Mouse (Mus musculus) heart, embryonic 13.5 days (tissue): ENCODE measurements at regions not wholly inside any gene's neighbourhood (a gene's known extent, or its start where the extent isn't known, plus 50 kb on each side); places are given as distances from the start of the nearest gene placed in this dataset.

Source experiments
- ATAC-seq: fragments of 200-750 bp; cut with Nextera tagmentation; 2 replicates; pipeline ENCODE4 v1.8.0; 2017; ENCODE audit warnings: moderate TSS enrichment; ENCODE audit not compliant: insufficient number of reproducible peaks, low FRiP score, low TSS enrichment; ENCODE audit errors: extremely low read depth
- H3K27ac ChIP-seq: fragments of 300-500 bp; sonication (generic); replicated peaks from 2 replicates; pipeline ENCODE4 v1.5.1; 2015; ENCODE audit warnings: moderate library complexity, mild to moderate bottlenecking, inconsistent platforms
- H3K27me3 ChIP-seq: fragments of 300-500 bp; sonication (generic); replicated peaks from 2 replicates; pipeline ENCODE4 v1.6.1; 2015; ENCODE audit warnings: mild to moderate bottlenecking, inconsistent platforms
- H3K36me3 ChIP-seq: fragments of 300-500 bp; sonication (generic); 2 replicates; pipeline ENCODE4 v1.6.1; 2015; ENCODE audit warnings: mild to moderate bottlenecking, inconsistent platforms
- H3K4me1 ChIP-seq: fragments of 300-500 bp; sonication (generic); 2 replicates; pipeline ENCODE4 v1.6.1; 2015; ENCODE audit warnings: inconsistent platforms
- H3K4me2 ChIP-seq: fragments of 300-500 bp; sonication (generic); 2 replicates; pipeline ENCODE4 v1.6.1; 2015; ENCODE audit warnings: inconsistent platforms, mild to moderate bottlenecking, moderate library complexity
- H3K4me3 ChIP-seq: fragments of 300-500 bp; sonication (generic); 2 replicates; pipeline ENCODE4 v1.5.1; 2015; ENCODE audit warnings: moderate library complexity, mild to moderate bottlenecking, inconsistent platforms
- H3K9ac ChIP-seq: fragments of 300-500 bp; sonication (generic); 2 replicates; pipeline ENCODE4 v1.6.1; 2015; ENCODE audit warnings: inconsistent platforms, mild to moderate bottlenecking, moderate library complexity
- H3K9me3 ChIP-seq: fragments of 300-500 bp; sonication (generic); 2 replicates; pipeline ENCODE4 v1.6.1; 2016; ENCODE audit warnings: inconsistent platforms
- WGBS: fragments of 180-500 bp; shearing (Covaris S2); methylation state at CpG from one replicate; pipeline ENCODE4 v1.1.7; 2015; ENCODE audit warnings: mixed read lengths; 5-methylcytosine and 5-hydroxymethylcytosine counted together

GRCm38 (mm10) chr15:25237665-25238664 is 175.6 kb downstream of the Basp1 start:
- H3K36me3 ChIP-seq, result no peaks in the 10 kb centered on the region
- H3K9me3 ChIP-seq, result no peaks in the 10 kb centered on the region
- no peak overlapping the region for H3K27ac ChIP-seq
- no peak for ATAC-seq
- no peaks in the 10 kb centered on the region for H3K27me3 ChIP-seq
- no peak overlapping the region for H3K4me3 ChIP-seq
- 72% methylated on average over 18 of the region's 18 CpGs for WGBS
- H3K4me2 ChIP-seq, result no peak overlapping the region
- no peaks in the 10 kb centered on the region for H3K4me1 ChIP-seq
- no peak overlapping the region for H3K9ac ChIP-seq

DNA sequence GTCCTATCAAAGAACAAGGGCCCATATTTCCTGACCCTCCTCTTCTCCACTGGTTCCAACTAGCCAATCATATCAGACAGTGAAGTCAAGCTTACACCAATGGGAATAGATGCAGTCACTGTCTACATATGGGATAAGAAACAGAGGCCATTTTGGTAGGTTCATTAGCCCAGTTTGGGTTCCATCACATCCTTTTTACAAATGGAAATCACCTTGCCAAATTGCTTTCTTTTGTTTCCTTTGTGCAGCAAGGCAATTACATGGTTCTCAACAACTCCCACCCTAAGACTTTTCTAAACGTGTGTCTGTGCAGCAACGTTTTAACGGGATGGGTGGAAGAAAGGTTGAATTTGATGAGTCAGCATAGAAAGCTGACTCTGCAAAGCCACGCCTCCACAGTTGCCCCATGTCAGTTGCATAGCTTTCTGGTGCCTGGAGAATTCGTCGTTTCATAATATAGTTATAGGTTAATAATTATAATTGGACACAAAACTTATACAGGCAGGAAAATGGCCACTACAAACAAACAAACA is 177.3 kb downstream of the Basp1 start:
- 76% methylated on average over 6 of the region's 6 CpGs for WGBS
- Histone ChIP-seq H3K4me3 (no peak overlapping the region), H3K4me1 (no peaks in the 10 kb centered on the region), H3K4me2 (no peak overlapping the region), H3K9me3 (no peaks in the 10 kb centered on the region), H3K36me3 (no peaks in the 10 kb centered on the region), H3K9ac (no peak overlapping the region), H3K27me3 (no peaks in the 10 kb centered on the region), H3K27ac (no peak overlapping the region)
- ATAC-seq, result no peak

DNA sequence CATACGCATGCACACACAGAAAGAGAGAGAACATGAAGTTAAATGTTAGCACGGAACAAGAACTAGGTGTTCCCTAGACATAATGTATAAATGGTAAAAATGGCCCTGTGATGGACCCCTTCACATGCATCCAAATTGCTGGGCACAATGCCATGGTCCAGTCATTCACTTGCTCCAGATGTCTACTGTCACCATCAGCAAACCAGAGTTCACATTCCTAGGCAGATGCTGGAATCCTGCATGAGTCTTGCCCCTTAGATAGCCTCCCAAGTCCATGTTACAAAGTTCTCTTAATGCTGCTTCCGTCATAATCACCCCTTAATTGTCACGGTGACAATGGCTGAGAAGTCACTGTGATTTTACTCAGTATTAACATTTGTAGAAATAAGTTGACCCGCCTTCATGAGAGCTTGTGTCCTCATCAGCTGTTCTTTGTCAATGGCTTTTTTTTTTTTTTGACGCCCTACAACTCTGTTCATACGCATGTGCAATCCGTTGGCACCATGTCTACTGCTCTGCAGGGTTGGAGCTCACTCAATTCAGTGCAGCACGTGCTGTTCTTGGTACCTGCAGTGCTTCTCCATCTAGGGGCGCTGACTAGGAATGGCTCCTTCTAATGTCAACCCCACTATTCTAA is 179.4 kb downstream of the Basp1 start:
- Histone ChIP-seq H3K9ac (no peak overlapping the region), H3K4me3 (no peak overlapping the region), H3K4me1 (no peaks in the 10 kb centered on the region), H3K9me3 (no peaks in the 10 kb centered on the region), H3K27ac (no peak overlapping the region), H3K4me2 (no peak overlapping the region), H3K36me3 (no peaks in the 10 kb centered on the region), H3K27me3 (no peaks in the 10 kb centered on the region)
- WGBS, result 81% methylated on average over 10 of the region's 10 CpGs
- ATAC-seq, result no peak

DNA sequence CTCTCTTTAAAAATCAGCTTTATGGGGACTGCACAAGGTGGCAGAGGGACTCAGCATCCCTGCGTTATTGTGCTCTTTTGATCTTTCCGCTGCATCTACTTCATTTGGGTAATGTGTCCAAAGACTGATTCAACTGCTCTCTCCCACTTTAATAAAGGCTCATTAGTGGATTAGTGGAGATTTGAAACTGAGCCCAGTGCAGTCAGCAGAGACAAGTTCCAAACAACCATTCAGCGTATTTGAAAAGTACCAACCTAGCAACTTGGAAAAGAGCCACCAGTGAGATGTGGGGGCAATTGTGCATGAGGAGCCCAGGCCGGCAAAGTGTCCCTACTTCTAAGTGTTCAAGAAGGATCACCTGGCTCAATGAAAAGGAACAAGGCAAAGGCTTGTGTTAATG is 183.4 kb downstream of the Basp1 start:
- WGBS, result 85% methylated on average over 4 of the region's 4 CpGs

DNA sequence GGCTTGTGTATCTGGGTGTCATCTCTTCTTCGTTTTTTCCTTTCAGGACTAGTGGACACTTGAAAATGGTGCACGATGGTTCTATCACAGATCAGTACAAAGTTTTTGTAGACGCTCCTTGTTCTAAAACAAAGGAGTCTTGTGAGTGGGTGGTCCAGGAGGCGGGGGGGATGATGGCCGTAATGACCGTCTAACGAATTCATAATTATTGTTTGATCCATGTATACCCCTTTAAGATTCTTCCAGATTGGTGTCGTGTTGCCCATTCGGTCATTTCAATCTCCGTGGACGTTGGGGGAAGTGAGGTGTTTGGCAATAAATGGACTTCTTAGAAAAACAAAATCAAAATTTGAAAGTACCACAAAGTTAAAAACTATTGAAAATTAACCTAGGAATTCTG is 183.8 kb downstream of the Basp1 start:
- no peak overlapping the region for H3K4me3 ChIP-seq
- H3K4me1 ChIP-seq, result no peaks in the 10 kb centered on the region
- H3K36me3 ChIP-seq, result no peaks in the 10 kb centered on the region
- no peak overlapping the region for H3K9ac ChIP-seq
- no peak overlapping the region for H3K27ac ChIP-seq
- ATAC-seq, result no peak
- H3K4me2 ChIP-seq, result no peak overlapping the region
- 86% methylated on average over 11 of the region's 11 CpGs for WGBS
- no peaks in the 10 kb centered on the region for H3K9me3 ChIP-seq
- H3K27me3 ChIP-seq, result no peaks in the 10 kb centered on the region

More for the DNA sequence above, 183.4 kb downstream of the Basp1 start:
- H3K4me3 ChIP-seq, result no peak overlapping the region
- no peaks in the 10 kb centered on the region for H3K4me1 ChIP-seq
- no peak overlapping the region for H3K27ac ChIP-seq
- H3K36me3 ChIP-seq, result no peaks in the 10 kb centered on the region
- no peak overlapping the region for H3K4me2 ChIP-seq
- H3K9me3 ChIP-seq, result no peaks in the 10 kb centered on the region
- ATAC-seq, result no peak
- no peaks in the 10 kb centered on the region for H3K27me3 ChIP-seq
- H3K9ac ChIP-seq, result no peak overlapping the region

- H3K36me3 ChIP-seq, result no peaks in the 10 kb centered on the region
- H3K4me1 ChIP-seq, result no peaks in the 10 kb centered on the region
- no peak overlapping the region for H3K9ac ChIP-seq
- no peak overlapping the region for H3K4me2 ChIP-seq
- no peaks in the 10 kb centered on the region for H3K27me3 ChIP-seq
- no peaks in the 10 kb centered on the region for H3K9me3 ChIP-seq
- 47% methylated on average over 7 of the region's 7 CpGs for WGBS
- ATAC-seq, result no peak
- no peak overlapping the region for H3K27ac ChIP-seq
- H3K4me3 ChIP-seq, result no peak overlapping the region
Measured at GRCm38 (mm10) chr15:25227496-25227895, 186.1 kb downstream of the Basp1 start.

DNA sequence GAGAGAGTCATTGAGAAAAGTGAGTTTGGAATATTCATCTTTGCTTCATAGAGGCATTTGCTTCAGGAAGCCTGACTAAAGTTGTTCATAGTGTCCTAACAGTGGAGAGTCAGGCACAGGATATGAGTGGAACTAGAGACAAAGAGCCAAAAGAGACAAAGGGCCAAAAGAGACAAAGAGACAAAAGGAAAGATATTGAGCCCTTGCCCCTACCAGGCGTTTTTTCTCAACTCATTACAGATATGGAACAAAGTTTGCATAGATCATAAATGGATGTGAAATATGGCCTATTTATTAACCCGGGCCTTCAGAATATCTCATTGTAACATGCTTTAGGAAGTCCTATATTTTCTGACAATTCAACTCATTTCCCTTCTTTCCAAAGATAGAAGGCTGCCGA is 187.6 kb downstream of the Basp1 start:
- H3K9me3 ChIP-seq, result no peaks in the 10 kb centered on the region
- no peaks in the 10 kb centered on the region for H3K36me3 ChIP-seq
- no peak overlapping the region for H3K27ac ChIP-seq
- 23% methylated on average over 3 of the region's 3 CpGs for WGBS
- H3K4me2 ChIP-seq, result no peak overlapping the region
- no peaks in the 10 kb centered on the region for H3K27me3 ChIP-seq
- no peaks in the 10 kb centered on the region for H3K4me1 ChIP-seq
- ATAC-seq, result no peak
- H3K4me3 ChIP-seq, result no peak overlapping the region
- no peak overlapping the region for H3K9ac ChIP-seq

GRCm38 (mm10) chr15:25225431-25225830 is 188.1 kb downstream of the Basp1 start:
- Histone ChIP-seq H3K4me3 (no peak overlapping the region), H3K4me2 (no peak overlapping the region), H3K9me3 (no peaks in the 10 kb centered on the region), H3K9ac (no peak overlapping the region), H3K36me3 (no peaks in the 10 kb centered on the region), H3K27ac (no peak overlapping the region), H3K4me1 (no peaks in the 10 kb centered on the region), H3K27me3 (no peaks in the 10 kb centered on the region)
- ATAC-seq, result no peak
- WGBS, result 67% methylated on average over 3 of the region's 3 CpGs

- H3K4me3 ChIP-seq, result no peak overlapping the region
- H3K36me3 ChIP-seq, result no peaks in the 10 kb centered on the region
- no peak overlapping the region for H3K27ac ChIP-seq
- no peak overlapping the region for H3K9ac ChIP-seq
- ATAC-seq, result no peak
- no peak overlapping the region for H3K4me2 ChIP-seq
- no peaks in the 10 kb centered on the region for H3K4me1 ChIP-seq
- 70% methylated on average over 4 of the region's 4 CpGs for WGBS
- no peaks in the 10 kb centered on the region for H3K9me3 ChIP-seq
- H3K27me3 ChIP-seq, result no peaks in the 10 kb centered on the region
Measured at GRCm38 (mm10) chr15:25221749-25222148, 191.8 kb downstream of the Basp1 start.

DNA sequence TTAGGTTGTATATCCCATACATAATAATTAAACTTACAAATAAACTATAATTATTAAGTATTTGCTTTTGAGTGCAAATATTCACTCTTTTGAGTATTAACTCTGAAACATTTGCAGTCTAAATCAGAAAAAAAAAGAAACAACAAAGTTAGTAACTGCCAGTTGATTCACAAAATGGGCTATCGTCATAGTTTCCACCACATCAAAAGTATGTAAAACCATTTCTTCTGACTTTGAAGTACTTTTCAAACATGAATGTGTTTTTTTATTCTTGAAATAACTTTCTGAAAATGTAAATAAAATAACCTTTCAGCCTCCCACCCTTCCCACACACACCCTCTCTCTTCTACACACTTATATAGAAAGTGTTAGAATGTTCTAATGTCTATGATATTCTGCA is 197.2 kb downstream of the Basp1 start:
- WGBS, result 77% methylated on average over 1 of the region's 1 CpGs
- Histone ChIP-seq H3K4me1 (no peaks in the 10 kb centered on the region), H3K9ac (no peak overlapping the region), H3K27ac (no peak overlapping the region), H3K9me3 (no peaks in the 10 kb centered on the region), H3K36me3 (no peaks in the 10 kb centered on the region), H3K4me2 (no peak overlapping the region), H3K4me3 (no peak overlapping the region), H3K27me3 (no peaks in the 10 kb centered on the region)
- ATAC-seq, result no peak

GRCm38 (mm10) chr15:25202097-25202496 is 211.5 kb downstream of the Basp1 start:
- H3K4me2 ChIP-seq, result no peak overlapping the region
- ATAC-seq, result no peak
- 69% methylated on average over 3 of the region's 3 CpGs for WGBS
- H3K4me1 ChIP-seq, result no peaks in the 10 kb centered on the region
- H3K36me3 ChIP-seq, result no peaks in the 10 kb centered on the region
- no peak overlapping the region for H3K9ac ChIP-seq
- H3K27me3 ChIP-seq, result no peaks in the 10 kb centered on the region
- no peaks in the 10 kb centered on the region for H3K9me3 ChIP-seq
- H3K4me3 ChIP-seq, result no peak overlapping the region
- H3K27ac ChIP-seq, result no peak overlapping the region
